Mouse (Mus musculus): ENCODE measurements at regions not wholly inside any gene's neighbourhood (a gene's known extent, or its start where the extent isn't known, plus 50 kb on each side); places are given as distances from the start of the nearest gene placed in this dataset.

DNA sequence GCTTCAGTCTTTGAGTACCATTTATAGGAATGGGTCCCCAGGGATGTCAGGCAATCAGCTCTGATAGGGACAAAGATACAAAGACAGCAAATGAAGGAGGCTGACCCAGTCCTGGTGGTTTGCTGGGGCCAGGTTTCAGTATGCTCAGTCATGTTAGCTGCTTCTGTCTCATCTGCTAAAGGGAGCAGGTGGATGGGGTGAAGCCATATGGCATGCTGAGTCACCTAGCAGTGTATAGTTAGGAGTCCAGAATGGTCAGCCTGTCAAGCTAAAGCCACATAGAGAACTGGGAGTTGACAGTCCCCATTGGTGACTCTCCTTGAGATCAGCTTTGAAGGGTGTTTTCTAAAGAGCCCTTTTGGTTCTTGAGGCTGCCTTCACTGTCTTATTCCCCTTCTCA lies 139.4 kb downstream of the Gm15262 start:
- DNase-seq = no peak

- no peak for DNase-seq
Observed at GRCm38 (mm10) chrX:161428012-161428411, 140.8 kb downstream of the Gm15262 start.

- peak; percentile 0 for DNase-seq
Observed at GRCm38 (mm10) chrX:161435348-161435747, 148.1 kb downstream of the Gm15262 start.
